Mouse (Mus musculus) embryo, embryonic 11 days (tissue): ENCODE results near the gene Pnkp.
A peak's percentile ranks its signal among the peaks of the same experiment; 100 is the strongest.
"Not testable (repeated sequence)": the region's sequence is repeated elsewhere in the genome, so short reads cannot be mapped to it uniquely, and the experiment has no call there.

Experiments used
- DNase-seq: peaks from one replicate; pipeline ENCODE4 v3.0.0-alpha.2; 2015

The Pnkp gene

GRCm38 (mm10) chr7:44871181-44871580, 14.2 kb downstream of the Pnkp start:
- no peak for DNase-seq

GRCm38 (mm10) chr7:44871774-44872173, 14.8 kb downstream of the Pnkp start:
- not testable (repeated sequence) for DNase-seq

- DNase-seq, result no peak
Observed at GRCm38 (mm10) chr7:44877833-44878232, 20.9 kb downstream of the Pnkp start.

- DNase-seq, result no peak
Observed at GRCm38 (mm10) chr7:44883036-44883435, 26.1 kb downstream of the Pnkp start.

GRCm38 (mm10) chr7:44884637-44885036, 27.7 kb downstream of the Pnkp start:
- DNase-seq, result no peak

GRCm38 (mm10) chr7:44886964-44887363, 30.0 kb downstream of the Pnkp start:
- DNase-seq, result no peak

- DNase-seq, result no peak
Observed at GRCm38 (mm10) chr7:44888256-44889105, 31.5 kb downstream of the Pnkp start.

GRCm38 (mm10) chr7:44890180-44890579, 33.2 kb downstream of the Pnkp start:
- DNase-seq, result no peak

- DNase-seq, result no peak
Observed at GRCm38 (mm10) chr7:44890737-44891136, 33.8 kb downstream of the Pnkp start.

- DNase-seq, result no peak
Observed at GRCm38 (mm10) chr7:44891611-44892010, 34.7 kb downstream of the Pnkp start.

- DNase-seq, result peak; percentile 97
Observed at GRCm38 (mm10) chr7:44892276-44892921, 35.5 kb downstream of the Pnkp start, which contains the start of gene Med25. TSS of gene Med25 (minus strand) at chr7:44892712.

GRCm38 (mm10) chr7:44893197-44893596, 36.3 kb downstream of the Pnkp start:
- peak; percentile 35 for DNase-seq

GRCm38 (mm10) chr7:44894175-44894574, 37.2 kb downstream of the Pnkp start:
- no peak for DNase-seq

- DNase-seq, result no peak
Observed at GRCm38 (mm10) chr7:44895206-44895592, 38.3 kb downstream of the Pnkp start.

GRCm38 (mm10) chr7:44895593-44896434, 38.9 kb downstream of the Pnkp start, which contains the start of gene Fuz:
TSS of gene Fuz (plus strand) at chr7:44896079.
- DNase-seq, result peak; percentile 95

GRCm38 (mm10) chr7:44896499-44896898, 39.6 kb downstream of the Pnkp start:
- DNase-seq, result no peak

GRCm38 (mm10) chr7:44898607-44899006, 41.7 kb downstream of the Pnkp start:
- DNase-seq, result peak; percentile 17

- DNase-seq, result no peak
Observed at GRCm38 (mm10) chr7:44900632-44901031, 43.7 kb downstream of the Pnkp start.

- peak; percentile 77 for DNase-seq
Observed at GRCm38 (mm10) chr7:44901230-44901722, 44.3 kb downstream of the Pnkp start.

GRCm38 (mm10) chr7:44905430-44905829, 48.5 kb downstream of the Pnkp start:
- no peak for DNase-seq

GRCm38 (mm10) chr7:44908706-44909476, 52.0 kb downstream of the Pnkp start:
- DNase-seq, result no peak
